Mouse (Mus musculus) c-Kit-positive CD71-positive TER-119-negative erythroid progenitor cells, embryonic 14.5 days (primary cell): ENCODE data around the gene Nfxl1.

Experiments used
- DNase-seq: peaks from one replicate; pipeline ENCODE4 v3.0.0-alpha.2; 2013; ENCODE audit warnings: low read depth

The Nfxl1 gene

GRCm38 (mm10) chr5:72501763-72502162, 57.7 kb downstream of the Nfxl1 start:
- no peak for DNase-seq

DNA sequence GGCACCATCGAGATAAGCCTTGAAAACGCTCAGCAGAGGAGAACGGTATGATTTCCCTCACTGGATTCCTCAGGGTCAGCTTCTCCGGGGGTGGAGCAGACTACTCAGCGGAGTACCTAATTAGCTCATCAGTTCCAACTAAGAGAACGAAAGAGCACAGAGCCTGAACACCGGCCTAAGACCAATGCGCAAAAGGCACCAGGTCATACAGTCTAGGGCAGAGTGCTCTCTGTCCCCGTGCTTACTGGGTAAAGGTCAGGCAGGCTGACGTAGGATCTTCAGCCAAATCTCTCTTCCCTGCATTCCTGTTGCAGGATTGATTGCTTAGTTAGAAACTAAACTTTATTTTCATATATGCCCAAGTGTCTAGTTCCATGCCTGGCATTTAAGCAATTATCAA, 61.2 kb downstream of the Nfxl1 start:
- no peak for DNase-seq

DNA sequence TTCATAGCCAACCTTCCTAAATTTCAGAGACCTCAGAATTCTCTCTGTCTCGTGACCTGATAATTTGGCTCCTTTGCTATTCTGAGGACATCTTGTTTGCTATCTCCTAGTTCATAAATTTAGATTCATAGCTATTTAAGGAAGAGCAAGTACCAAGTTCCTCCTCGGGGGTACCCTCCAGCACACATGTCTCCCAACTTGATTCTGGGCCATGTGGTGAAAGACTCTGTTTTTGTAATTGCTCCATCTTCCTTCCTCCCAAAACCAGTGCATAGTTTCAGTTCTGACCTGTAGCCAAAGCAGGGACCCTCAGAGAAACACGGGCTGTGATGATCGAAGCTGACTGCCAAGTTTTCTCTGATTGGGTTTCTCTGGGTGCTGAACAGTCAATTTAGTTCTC, 62.7 kb downstream of the Nfxl1 start:
- no peak for DNase-seq

- DNase-seq = no peak
Observed at GRCm38 (mm10) chr5:72493906-72494305, 65.6 kb downstream of the Nfxl1 start.

DNA sequence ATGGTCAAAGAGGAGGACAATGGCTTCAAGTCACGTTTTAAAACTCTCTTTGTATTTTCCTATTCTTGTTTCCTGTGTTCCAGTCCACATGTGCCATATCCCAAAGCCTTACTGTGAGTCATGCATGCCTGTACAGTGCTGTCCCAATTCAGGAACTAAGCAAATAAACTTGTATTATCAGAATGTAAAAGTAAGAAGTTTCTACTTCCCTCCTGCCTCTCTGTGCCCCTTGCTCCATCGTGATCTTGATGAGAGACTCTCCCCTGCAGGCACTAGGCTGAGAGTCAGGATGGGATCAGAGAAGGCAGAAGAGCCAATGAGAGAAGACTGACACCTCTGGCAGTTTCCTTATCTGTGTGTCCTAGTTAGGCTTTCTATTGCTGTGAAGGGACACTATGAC, 68.3 kb downstream of the Nfxl1 start:
- DNase-seq = no peak

GRCm38 (mm10) chr5:72480456-72480855, 79.0 kb downstream of the Nfxl1 start:
- no peak for DNase-seq

- no peak for DNase-seq
Observed at GRCm38 (mm10) chr5:72472317-72473009, 87.0 kb downstream of the Nfxl1 start.

DNA sequence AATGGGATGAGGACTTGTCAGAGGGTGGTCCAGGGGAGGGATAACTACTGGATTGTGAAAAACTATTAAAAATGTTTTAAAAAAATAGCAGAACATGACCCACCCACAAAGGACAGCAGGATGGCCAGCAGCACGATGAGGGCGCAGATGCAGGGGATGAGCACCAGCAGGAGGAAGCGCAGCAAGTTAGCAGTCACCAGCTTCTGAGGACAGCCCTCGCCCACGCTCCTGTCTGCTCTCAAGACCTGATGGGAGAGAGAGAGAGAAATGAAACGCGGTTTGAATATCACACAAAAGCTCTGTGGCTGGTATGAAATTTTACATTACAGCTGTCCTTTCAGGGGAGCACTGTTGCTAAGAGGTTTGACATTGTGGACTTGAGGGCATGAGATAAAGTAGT, 87.7 kb downstream of the Nfxl1 start:
- no peak for DNase-seq

GRCm38 (mm10) chr5:72464932-72465331, 94.6 kb downstream of the Nfxl1 start:
- no peak for DNase-seq
